Mouse (Mus musculus): ENCODE measurements at regions not wholly inside any gene's neighbourhood (a gene's known extent, or its start where the extent isn't known, plus 50 kb on each side); places are given as distances from the start of the nearest gene placed in this dataset.

GRCm38 (mm10) chr4:89381077-89381476 is 70.2 kb upstream of the Cdkn2b start:
- Histone ChIP-seq H3K9ac (no peak overlapping the region), H3K27me3 (replicated peaks) (no peaks in the 10 kb centered on the region), H3K36me3 (no peaks in the 10 kb centered on the region), H3K4me1 (no peaks in the 10 kb centered on the region), H3K9me3 (no peaks in the 10 kb centered on the region), H3K4me3 (no peak overlapping the region), H3K27ac (no peak overlapping the region), H3K4me2 (replicated peaks) (no peak overlapping the region)
- no peak for ATAC-seq (ENCODE audit: low FRiP score, low read depth)
- WGBS: 92% methylated on average over 5 of the region's 5 CpGs

DNA sequence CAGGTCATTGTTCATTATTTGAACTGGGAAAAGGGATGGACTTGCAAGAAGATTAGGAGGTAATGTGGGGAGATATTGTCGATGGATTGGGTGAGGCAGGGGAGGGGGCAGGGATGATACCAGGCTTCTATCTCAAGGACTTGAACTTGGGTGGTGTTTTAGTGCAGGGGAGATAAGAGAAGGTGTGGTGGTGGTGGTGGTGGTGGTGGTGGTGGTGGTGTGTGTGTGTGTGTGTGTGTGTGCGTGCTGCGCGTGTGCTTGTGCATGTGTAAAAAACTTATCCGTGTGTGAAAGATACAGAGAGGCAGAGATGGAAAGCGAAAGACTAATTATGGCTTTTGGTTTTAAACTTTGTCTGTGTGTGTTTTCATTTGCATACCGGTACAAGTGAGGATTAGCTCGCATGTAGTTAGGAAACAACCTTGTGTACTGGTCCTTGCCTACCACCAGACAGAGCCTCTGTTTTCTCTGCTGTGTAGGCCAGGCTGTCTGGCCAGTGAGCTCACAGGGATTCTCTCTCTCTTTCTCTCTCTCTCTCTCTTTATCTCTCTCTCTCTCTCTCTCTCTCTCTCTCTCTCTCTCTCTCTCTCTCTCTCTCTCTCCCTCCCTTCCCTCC is 69.6 kb upstream of the Cdkn2b start:
- no peak for ATAC-seq (ENCODE audit: low FRiP score, low read depth)
- 93% methylated on average over 8 of the region's 8 CpGs for WGBS
- Histone ChIP-seq H3K27me3 (replicated peaks) (no peaks in the 10 kb centered on the region), H3K4me3 (no peak overlapping the region), H3K4me2 (replicated peaks) (no peak overlapping the region), H3K4me1 (no peaks in the 10 kb centered on the region), H3K36me3 (no peaks in the 10 kb centered on the region), H3K9ac (no peak overlapping the region), H3K27ac (no peak overlapping the region), H3K9me3 (no peaks in the 10 kb centered on the region)

- ATAC-seq (ENCODE audit: low FRiP score, low read depth): no peak
- H3K4me3 ChIP-seq: no peak overlapping the region
- no peaks in the 10 kb centered on the region for H3K27me3 ChIP-seq (replicated peaks)
- no peak overlapping the region for H3K9ac ChIP-seq
- H3K36me3 ChIP-seq: no peaks in the 10 kb centered on the region
- H3K9me3 ChIP-seq: no peaks in the 10 kb centered on the region
- no peak overlapping the region for H3K27ac ChIP-seq
- no peak overlapping the region for H3K4me2 ChIP-seq (replicated peaks)
- WGBS: 88% methylated on average over 6 of the region's 6 CpGs
- no peaks in the 10 kb centered on the region for H3K4me1 ChIP-seq
Observed at GRCm38 (mm10) chr4:89379622-89380329, 68.9 kb upstream of the Cdkn2b start.

- Histone ChIP-seq H3K27me3 (replicated peaks) (no peaks in the 10 kb centered on the region), H3K4me3 (no peak overlapping the region), H3K4me1 (no peaks in the 10 kb centered on the region), H3K9me3 (no peaks in the 10 kb centered on the region), H3K9ac (no peak overlapping the region), H3K36me3 (no peaks in the 10 kb centered on the region), H3K4me2 (replicated peaks) (no peak overlapping the region), H3K27ac (no peak overlapping the region)
- 87% methylated on average over 6 of the region's 6 CpGs for WGBS
- ATAC-seq (ENCODE audit: low FRiP score, low read depth): no peak
Observed at GRCm38 (mm10) chr4:89372631-89373030, 61.8 kb upstream of the Cdkn2b start.

- Histone ChIP-seq H3K4me3 (no peak overlapping the region), H3K27me3 (replicated peaks) (no peaks in the 10 kb centered on the region), H3K4me2 (replicated peaks) (no peak overlapping the region), H3K27ac (no peak overlapping the region), H3K9me3 (no peaks in the 10 kb centered on the region), H3K9ac (no peak overlapping the region), H3K36me3 (no peaks in the 10 kb centered on the region), H3K4me1 (no peaks in the 10 kb centered on the region)
- ATAC-seq (ENCODE audit: low FRiP score, low read depth): no peak
- 82% methylated on average over 12 of the region's 12 CpGs for WGBS
Observed at GRCm38 (mm10) chr4:89368850-89369524, 58.1 kb upstream of the Cdkn2b start.

- H3K4me1 ChIP-seq: no peaks in the 10 kb centered on the region
- no peak for ATAC-seq (ENCODE audit: low FRiP score, low read depth)
- WGBS: 63% methylated on average over 10 of the region's 10 CpGs
Observed at GRCm38 (mm10) chr4:89366581-89367141, 55.8 kb upstream of the Cdkn2b start.

GRCm38 (mm10) chr4:89365875-89366274 is 55.0 kb upstream of the Cdkn2b start:
- ATAC-seq (ENCODE audit: low FRiP score, low read depth): no peak
- Histone ChIP-seq H3K4me2 (replicated peaks) (no peak overlapping the region), H3K9ac (no peak overlapping the region), H3K4me1 (no peaks in the 10 kb centered on the region), H3K4me3 (no peak overlapping the region), H3K27ac (no peak overlapping the region), H3K9me3 (no peaks in the 10 kb centered on the region), H3K36me3 (no peaks in the 10 kb centered on the region), H3K27me3 (replicated peaks) (no peaks in the 10 kb centered on the region)
- 43% methylated on average over 5 of the region's 5 CpGs for WGBS

More at GRCm38 (mm10) chr4:89366581-89367141, 55.8 kb upstream of the Cdkn2b start:
- H3K9me3 ChIP-seq: no peaks in the 10 kb centered on the region
- no peaks in the 10 kb centered on the region for H3K36me3 ChIP-seq
- no peak overlapping the region for H3K4me2 ChIP-seq (replicated peaks)
- H3K9ac ChIP-seq: no peak overlapping the region
- no peak overlapping the region for H3K4me3 ChIP-seq
- no peak overlapping the region for H3K27ac ChIP-seq
- no peaks in the 10 kb centered on the region for H3K27me3 ChIP-seq (replicated peaks)

GRCm38 (mm10) chr4:89363150-89363683 is 52.4 kb upstream of the Cdkn2b start:
- WGBS: 69% methylated on average over 2 of the region's 2 CpGs
- Histone ChIP-seq H3K4me3 (no peak overlapping the region), H3K36me3 (no peaks in the 10 kb centered on the region), H3K27ac (no peak overlapping the region), H3K9ac (no peak overlapping the region), H3K4me1 (no peaks in the 10 kb centered on the region), H3K4me2 (replicated peaks) (no peak overlapping the region), H3K27me3 (replicated peaks) (no peaks in the 10 kb centered on the region), H3K9me3 (no peaks in the 10 kb centered on the region)
- ATAC-seq (ENCODE audit: low FRiP score, low read depth): no peak

GRCm38 (mm10) chr4:89362650-89363049 is 51.8 kb upstream of the Cdkn2b start:
- H3K4me2 ChIP-seq (replicated peaks): no peak overlapping the region
- ATAC-seq (ENCODE audit: low FRiP score, low read depth): no peak
- H3K36me3 ChIP-seq: no peaks in the 10 kb centered on the region
- no peak overlapping the region for H3K4me3 ChIP-seq
- H3K27me3 ChIP-seq (replicated peaks): no peaks in the 10 kb centered on the region
- H3K9me3 ChIP-seq: no peaks in the 10 kb centered on the region
- H3K27ac ChIP-seq: no peak overlapping the region
- no peaks in the 10 kb centered on the region for H3K4me1 ChIP-seq
- WGBS: 58% methylated on average over 3 of the region's 3 CpGs
- H3K9ac ChIP-seq: no peak overlapping the region

DNA sequence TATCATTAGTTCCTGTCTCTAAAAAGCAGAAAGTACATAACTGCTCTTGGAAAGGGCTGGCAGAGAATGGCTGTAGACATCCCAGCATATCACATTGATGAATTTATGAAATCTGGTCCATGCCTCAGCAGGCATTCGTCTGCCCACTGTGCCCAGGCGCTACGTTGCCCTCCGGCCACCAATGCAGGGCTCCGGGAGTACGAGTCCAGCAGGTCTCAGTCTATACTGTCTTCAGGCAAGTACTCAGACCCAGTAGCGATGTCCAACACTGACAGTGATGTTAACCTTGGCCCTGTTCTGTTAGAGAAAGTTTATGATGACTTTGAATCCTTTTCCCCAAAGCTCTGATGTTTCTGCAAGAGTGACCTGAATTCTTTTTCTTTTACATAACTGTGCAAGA is 50.5 kb upstream of the Cdkn2b start:
- ATAC-seq (ENCODE audit: low FRiP score, low read depth): no peak
- no peak overlapping the region for H3K9ac ChIP-seq
- no peak overlapping the region for H3K4me2 ChIP-seq (replicated peaks)
- H3K4me3 ChIP-seq: no peak overlapping the region
- no peak overlapping the region for H3K27ac ChIP-seq
- H3K27me3 ChIP-seq (replicated peaks): no peaks in the 10 kb centered on the region
- H3K4me1 ChIP-seq: no peaks in the 10 kb centered on the region
- H3K9me3 ChIP-seq: no peaks in the 10 kb centered on the region
- H3K36me3 ChIP-seq: no peaks in the 10 kb centered on the region
- 90% methylated on average over 7 of the region's 7 CpGs for WGBS

Measured in neural tube, embryonic 12.5 days (tissue).